Mouse (Mus musculus) frontal cortex, postnatal 36 days (tissue): ENCODE measurements at regions not wholly inside any gene's neighbourhood (a gene's known extent, or its start where the extent isn't known, plus 50 kb on each side); places are given as distances from the start of the nearest gene placed in this dataset.

Experiments
- DNase-seq, 2 experiments: peaks; one replicate each; pipeline ENCODE4 v3.0.0; 2022; ENCODE audit warnings: low spot score in 2 of 2

GRCm38 (mm10) chr14:106052585-106053551 is 53.1 kb upstream of the Trim52 start:
- no peak for DNase-seq
